Mouse (Mus musculus): ENCODE results near the gene Epha2. TPM values are rescaled to one million over a fixed set of nuclear protein-coding genes. Genes with fewer than 3 reads are reported as not detected.

Epha2 gene
- polyA plus RNA-seq, 1 experiment from 2014 or later: 3.9 TPM

- ATAC-seq (ENCODE audit: low FRiP score, low TSS enrichment): no peak
- H3K27ac ChIP-seq (replicated peaks): no peak overlapping the region
Measured at GRCm38 (mm10) chr4:141308381-141308780, 7.3 kb downstream of the Epha2 start.

DNA sequence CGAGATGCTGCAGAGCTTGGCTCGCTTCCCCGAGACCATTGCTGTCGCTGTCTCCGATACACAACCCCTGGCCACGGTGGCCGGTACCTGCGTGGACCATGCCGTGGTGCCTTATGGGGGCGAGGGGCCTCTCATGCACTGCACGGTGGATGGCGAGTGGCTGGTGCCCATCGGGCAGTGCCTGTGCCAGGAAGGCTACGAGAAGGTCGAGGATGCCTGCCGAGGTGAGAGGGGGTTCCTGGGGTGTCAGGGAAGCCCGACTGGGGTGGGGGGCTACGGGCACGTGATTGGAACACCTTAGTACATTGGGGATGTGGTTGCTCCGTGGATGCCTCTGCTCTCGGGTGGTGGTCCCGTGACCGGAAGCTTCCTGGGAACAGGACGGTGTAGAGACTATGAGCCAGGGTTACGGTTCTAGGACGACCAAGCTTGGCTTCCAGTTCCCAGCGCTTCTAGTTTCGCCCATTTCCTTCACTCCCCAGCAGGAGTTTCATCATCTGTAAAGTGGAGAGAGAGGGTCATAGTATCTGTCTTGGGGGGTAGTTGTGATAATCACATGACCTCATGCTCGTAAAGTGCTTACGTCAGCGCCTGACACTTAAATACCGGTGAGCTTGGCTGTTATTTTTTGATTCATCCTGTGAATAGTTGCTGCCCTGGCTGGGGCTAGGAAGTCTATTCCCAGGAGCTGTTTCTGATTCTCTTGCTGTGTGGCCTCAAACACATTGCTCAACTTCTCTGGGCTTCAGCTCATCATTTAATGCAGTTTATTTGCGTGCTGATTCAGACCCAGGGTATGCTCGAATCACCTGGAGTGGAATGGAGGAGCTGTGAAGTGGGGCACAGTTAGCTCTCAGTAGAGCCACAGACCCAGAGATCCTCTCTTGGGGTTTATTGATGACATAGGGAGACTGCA lies 8.1 kb downstream of the Epha2 start:
- H3K27me3 ChIP-seq (ENCODE audit: control insufficient read depth, insufficient read depth, low read length): no peaks in the 10 kb centered on the region
- H3K27ac ChIP-seq (replicated peaks): 0 out of 2 replicates have a peak overlapping the region, but pooled peaks have one; percentile 24
- TF ChIP-seq CTCF (IDR thresholded peaks at IDR 0.05; ENCODE audit: low read depth) (no peak), EP300 (optimal IDR thresholded peaks at IDR 0.05) (no peak)
- WGBS: 91% methylated on average over 34 of the region's 34 CpGs
- no peak overlapping the region for H3K4me2 ChIP-seq (replicated peaks; ENCODE audit: low read depth)
- H3K36me3 ChIP-seq (ENCODE audit: control insufficient read depth, insufficient read depth, low read length): no peaks in the 10 kb centered on the region; the same call in 1 of the 2 replicates
- DNase-seq (ENCODE audit: low spot score) (no peak), ATAC-seq (ENCODE audit: low FRiP score, low TSS enrichment) (no peak)
- peaks cover 24% of the 10 kb centered on the region for H3K4me1 ChIP-seq (replicated peaks; ENCODE audit: control insufficient read depth, insufficient read depth)
- H3K9me3 ChIP-seq (ENCODE audit: control insufficient read depth, low read length): no peaks in the 10 kb centered on the region
- no peak overlapping the region for H3K9ac ChIP-seq (ENCODE audit: low read length)
- H3K4me3 ChIP-seq (ENCODE audit: low read depth, low read length): no peak overlapping the region

More at GRCm38 (mm10) chr4:141308381-141308780, 7.3 kb downstream of the Epha2 start:
- TF ChIP-seq CTCF (IDR thresholded peaks at IDR 0.05; ENCODE audit: low read depth): no peak
- no peak for TF ChIP-seq EP300 (optimal IDR thresholded peaks at IDR 0.05)
- Histone ChIP-seq H3K4me3 (ENCODE audit: low read depth, low read length) (no peak overlapping the region), H3K4me2 (replicated peaks; ENCODE audit: low read depth) (no peak overlapping the region), H3K36me3 (ENCODE audit: control insufficient read depth, insufficient read depth, low read length) (no peaks in the 10 kb centered on the region; the same call in 1 of the 2 replicates), H3K9ac (ENCODE audit: low read length) (no peak overlapping the region), H3K27me3 (ENCODE audit: control insufficient read depth, insufficient read depth, low read length) (no peaks in the 10 kb centered on the region), H3K9me3 (ENCODE audit: control insufficient read depth, low read length) (no peaks in the 10 kb centered on the region), H3K4me1 (replicated peaks; ENCODE audit: control insufficient read depth, insufficient read depth) (peaks cover 19% of the 10 kb centered on the region)
- WGBS: 93% methylated on average over 22 of the region's 22 CpGs
- no peak for DNase-seq (ENCODE audit: low spot score)

- peaks cover 24% of the 10 kb centered on the region for H3K4me1 ChIP-seq (replicated peaks; ENCODE audit: control insufficient read depth, insufficient read depth)
- H3K27ac ChIP-seq (replicated peaks): peak overlapping the region; percentile 61
- no peak for DNase-seq (ENCODE audit: low spot score)
- H3K36me3 ChIP-seq (ENCODE audit: control insufficient read depth, insufficient read depth, low read length): no peaks in the 10 kb centered on the region; the same call in 1 of the 2 replicates
- TF ChIP-seq CTCF (IDR thresholded peaks at IDR 0.05; ENCODE audit: low read depth): no peak
- TF ChIP-seq EP300 (optimal IDR thresholded peaks at IDR 0.05): no peak
- no peak overlapping the region for H3K9ac ChIP-seq (ENCODE audit: low read length)
- whole genome bisulfite sequencing: 28% methylated on average over 10 of the region's 10 CpGs
- H3K4me2 ChIP-seq (replicated peaks; ENCODE audit: low read depth): no peak overlapping the region
- H3K4me3 ChIP-seq (ENCODE audit: low read depth, low read length): no peak overlapping the region
- H3K27me3 ChIP-seq (ENCODE audit: control insufficient read depth, insufficient read depth, low read length): no peaks in the 10 kb centered on the region
- H3K9me3 ChIP-seq (ENCODE audit: control insufficient read depth, low read length): no peaks in the 10 kb centered on the region
- ATAC-seq (ENCODE audit: low FRiP score, low TSS enrichment): no peak
Measured at GRCm38 (mm10) chr4:141309773-141310145, 8.7 kb downstream of the Epha2 start.

DNA sequence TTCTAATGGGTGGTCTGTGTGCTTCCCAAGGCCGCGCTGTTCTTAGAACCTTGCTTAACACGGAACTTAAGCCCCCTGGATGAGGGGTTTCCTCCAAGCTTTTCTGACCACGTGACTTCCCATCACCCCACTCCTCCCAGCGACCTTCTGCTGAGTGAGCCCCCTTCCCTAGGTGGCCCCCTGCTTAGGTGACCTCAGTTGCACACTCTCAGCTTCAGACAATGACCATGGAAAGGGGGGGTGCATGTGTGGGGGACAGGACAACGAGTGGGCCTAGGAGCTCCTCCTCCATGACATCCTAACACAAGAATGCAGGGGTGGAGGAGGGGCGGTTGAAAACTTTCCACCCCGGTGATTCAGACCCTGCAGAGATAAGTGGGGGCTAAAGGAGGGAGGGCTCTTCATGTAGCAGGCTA lies 9.2 kb downstream of the Epha2 start:
- WGBS: 11% methylated on average over 8 of the region's 8 CpGs
- Histone ChIP-seq H3K9me3 (ENCODE audit: control insufficient read depth, low read length) (no peaks in the 10 kb centered on the region), H3K4me2 (replicated peaks; ENCODE audit: low read depth) (no peak overlapping the region), H3K27ac (replicated peaks) (peak overlapping the region; percentile 61), H3K9ac (ENCODE audit: low read length) (no peak overlapping the region), H3K27me3 (ENCODE audit: control insufficient read depth, insufficient read depth, low read length) (no peaks in the 10 kb centered on the region), H3K4me1 (replicated peaks; ENCODE audit: control insufficient read depth, insufficient read depth) (peaks cover 24% of the 10 kb centered on the region), H3K36me3 (ENCODE audit: control insufficient read depth, insufficient read depth, low read length) (no peaks in the 10 kb centered on the region; the same call in 1 of the 2 replicates), H3K4me3 (ENCODE audit: low read depth, low read length) (no peak overlapping the region)
- peak; percentile 27; the same call in 1 of the 2 replicates for ATAC-seq (ENCODE audit: low FRiP score, low TSS enrichment)
- DNase-seq (ENCODE audit: low spot score): peak; percentile 74
- TF ChIP-seq EP300 (optimal IDR thresholded peaks at IDR 0.05) (no peak), CTCF (IDR thresholded peaks at IDR 0.05; ENCODE audit: low read depth) (no peak)

DNA sequence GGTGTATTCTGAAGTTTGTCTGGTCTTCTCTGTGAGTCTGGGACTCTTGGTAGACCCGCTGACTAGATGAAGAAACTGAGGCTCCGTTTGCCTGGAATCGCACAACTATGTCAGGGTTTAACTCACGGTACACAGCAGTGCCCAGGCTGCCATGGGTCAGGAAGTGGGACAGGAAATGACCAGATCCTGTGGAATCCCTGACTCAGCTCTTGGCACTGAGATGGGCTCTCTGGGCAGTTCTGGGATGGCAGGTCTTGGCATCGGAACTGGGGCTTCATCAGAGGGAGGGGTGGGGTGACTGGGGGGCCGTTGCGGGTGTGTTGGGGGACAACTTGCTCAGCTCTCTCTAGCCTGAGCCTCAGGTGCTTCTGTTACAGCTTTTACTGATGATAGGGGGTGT lies 10.0 kb downstream of the Epha2 start:
- no peak overlapping the region for H3K4me2 ChIP-seq (replicated peaks; ENCODE audit: low read depth)
- H3K4me3 ChIP-seq (ENCODE audit: low read depth, low read length): no peak overlapping the region
- H3K36me3 ChIP-seq (ENCODE audit: control insufficient read depth, insufficient read depth, low read length): no peaks in the 10 kb centered on the region
- no peak overlapping the region for H3K9ac ChIP-seq (ENCODE audit: low read length)
- DNase-seq (ENCODE audit: low spot score): no peak
- 60% methylated on average over 7 of the region's 7 CpGs for WGBS
- no peaks in the 10 kb centered on the region for H3K9me3 ChIP-seq (ENCODE audit: control insufficient read depth, low read length)
- H3K27ac ChIP-seq (replicated peaks): 0 out of 2 replicates have a peak overlapping the region, but pooled peaks have one; percentile 30
- TF ChIP-seq EP300 (optimal IDR thresholded peaks at IDR 0.05) (no peak), CTCF (IDR thresholded peaks at IDR 0.05; ENCODE audit: low read depth) (no peak)
- ATAC-seq (ENCODE audit: low FRiP score, low TSS enrichment): no peak
- H3K27me3 ChIP-seq (ENCODE audit: control insufficient read depth, insufficient read depth, low read length): no peaks in the 10 kb centered on the region
- H3K4me1 ChIP-seq (replicated peaks; ENCODE audit: control insufficient read depth, insufficient read depth): peaks cover 24% of the 10 kb centered on the region

DNA sequence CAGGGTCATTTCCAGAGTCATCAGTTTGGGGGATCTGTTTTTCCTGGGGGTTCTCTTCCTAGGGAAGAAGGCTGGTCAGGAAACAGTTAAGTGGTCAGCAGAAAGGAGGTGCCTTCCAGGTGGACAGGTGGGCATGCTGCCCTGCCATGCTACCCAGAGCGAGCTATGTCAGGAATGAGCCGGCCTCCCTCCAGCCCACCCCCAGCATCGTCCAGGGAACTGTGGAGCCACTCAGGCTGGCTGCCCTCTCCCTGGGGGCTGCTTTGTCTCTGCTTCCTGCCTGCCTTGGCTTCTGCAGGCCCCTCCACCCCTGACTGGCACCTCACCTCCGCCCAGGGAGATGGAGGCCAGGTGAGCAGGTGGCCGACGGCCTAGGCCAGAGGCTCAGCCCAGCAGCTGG lies 10.5 kb downstream of the Epha2 start:
- Histone ChIP-seq H3K4me1 (replicated peaks; ENCODE audit: control insufficient read depth, insufficient read depth) (peaks cover 24% of the 10 kb centered on the region), H3K4me2 (replicated peaks; ENCODE audit: low read depth) (no peak overlapping the region), H3K27me3 (ENCODE audit: control insufficient read depth, insufficient read depth, low read length) (no peaks in the 10 kb centered on the region), H3K9me3 (ENCODE audit: control insufficient read depth, low read length) (no peaks in the 10 kb centered on the region), H3K36me3 (ENCODE audit: control insufficient read depth, insufficient read depth, low read length) (no peaks in the 10 kb centered on the region), H3K9ac (ENCODE audit: low read length) (no peak overlapping the region), H3K4me3 (ENCODE audit: low read depth, low read length) (no peak overlapping the region), H3K27ac (replicated peaks) (peak overlapping the region; percentile 86)
- DNase-seq (ENCODE audit: low spot score) (no peak), ATAC-seq (ENCODE audit: low FRiP score, low TSS enrichment) (no peak)
- TF ChIP-seq EP300 (optimal IDR thresholded peaks at IDR 0.05) (no peak), CTCF (IDR thresholded peaks at IDR 0.05; ENCODE audit: low read depth) (no peak)
- 51% methylated on average over 6 of the region's 6 CpGs for WGBS

All from stomach, postnatal 0 days (tissue).